Mouse (Mus musculus) myocyte (in vitro differentiated cells): Measurements from ENCODE around the gene Ugt1a10.

Experiments used
- E2F4 ChIP-seq: IDR thresholded peaks from one replicate; pipeline ENCODE4 v1.6.1; 2011; ENCODE audit warnings: mild to moderate bottlenecking, control low read depth, moderate library complexity; ENCODE audit not compliant: insufficient read depth
- MAX ChIP-seq: IDR thresholded peaks from one replicate; pipeline ENCODE4 v1.6.1; 2011; ENCODE audit warnings: low read depth, mild to moderate bottlenecking, control low read depth
- MYOD1 ChIP-seq, 3 experiments: IDR thresholded peaks; one replicate each; pipeline ENCODE4 v1.6.1; 2011; ENCODE audit warnings: control low read depth in 2 of 3, low read depth in 2 of 3, mild to moderate bottlenecking in 2 of 3, moderate library complexity in 1 of 3; ENCODE audit not compliant: insufficient read length in 2 of 3, control insufficient read depth in 1 of 3
- POLR2A ChIP-seq: IDR thresholded peaks from one replicate; pipeline ENCODE4 v1.6.1; 2011; ENCODE audit warnings: low read depth, mild to moderate bottlenecking, control low read depth, moderate library complexity; ENCODE audit not compliant: insufficient read length
- TCF12 ChIP-seq: IDR thresholded peaks from one replicate; pipeline ENCODE4 v1.6.1; 2011; ENCODE audit warnings: mild to moderate bottlenecking, control low read depth; ENCODE audit not compliant: poor library complexity, insufficient read depth, severe bottlenecking
- USF1 ChIP-seq: IDR thresholded peaks from one replicate; pipeline ENCODE4 v1.6.1; 2011; ENCODE audit warnings: low read depth, mild to moderate bottlenecking, control low read depth, moderate library complexity

DNA sequence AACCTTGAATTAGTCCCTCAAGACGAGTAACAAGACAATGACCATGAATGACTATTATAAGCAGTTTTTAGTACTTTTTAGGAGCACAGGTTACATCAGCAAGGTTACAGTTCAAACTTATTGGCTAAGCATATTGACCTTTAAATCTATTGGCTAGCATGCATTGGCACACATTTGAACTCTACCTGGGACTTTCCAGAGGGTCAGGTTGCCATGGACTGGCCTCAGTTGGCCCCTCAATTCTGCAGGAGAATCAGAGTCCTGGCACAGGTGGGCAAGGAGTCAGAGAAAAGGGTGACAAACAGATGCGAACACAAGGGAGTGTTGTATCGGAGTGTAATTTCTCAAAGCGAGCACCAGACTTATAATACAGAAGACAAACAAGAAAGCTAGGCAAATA lies 40.5 kb upstream of the Ugt1a10 start:
- no peak for TF ChIP-seq POLR2A
- no peak for TF ChIP-seq MYOD1 (IDR thresholded peaks at IDR 0.05; ENCODE audit: control insufficient read depth in 1 of 3, insufficient read length in 2 of 3, low read depth in 2 of 3)
- TF ChIP-seq USF1 = no peak
- TF ChIP-seq MAX = no peak
- no peak for TF ChIP-seq TCF12
- no peak for TF ChIP-seq E2F4
